Mouse (Mus musculus) urinary bladder, postnatal 36 days (tissue): ENCODE data around the gene H2-Ke6.

Source experiments
- DNase-seq, 2 experiments: peaks; one replicate each; pipeline ENCODE4 v3.0.0; 2022; ENCODE audit warnings: low spot score in 2 of 2, mixed read lengths in 1 of 2

Gene H2-Ke6

DNA sequence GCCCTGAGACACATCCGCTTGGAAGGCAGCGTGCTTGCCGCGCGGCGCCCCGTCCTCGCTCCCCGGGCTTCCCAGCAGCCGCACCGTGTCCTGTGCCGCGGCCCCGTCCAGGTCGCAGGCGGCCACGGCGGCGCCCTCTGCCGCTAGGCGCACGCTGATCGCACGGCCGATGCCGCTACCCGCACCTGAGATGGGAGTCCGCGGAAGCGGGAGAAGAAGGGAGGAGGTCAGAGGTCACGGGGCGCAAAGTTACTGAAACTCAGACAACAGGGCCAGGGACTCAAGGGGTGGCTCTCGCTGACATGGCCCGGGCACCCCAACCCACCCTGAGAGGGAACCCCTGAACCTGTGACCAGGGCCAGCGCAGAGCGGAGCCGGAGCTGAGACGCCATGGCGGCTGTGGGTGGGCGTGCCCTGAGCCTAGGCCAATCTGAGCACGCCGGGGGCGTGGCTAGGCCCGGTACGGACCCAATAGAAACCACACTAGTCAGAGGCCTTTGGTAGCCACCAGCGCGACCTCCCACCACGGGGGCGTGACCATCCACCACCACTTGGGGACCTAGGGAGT, at the start of gene H2-Ke6:
Gene H2-Ke6, minus strand, starts transcription at position 405 of the 568 bp plus-strand sequence.
- peak; percentile 88 to 93 for DNase-seq

- peak; percentile 35 to 63 for DNase-seq
Observed at GRCm38 (mm10) chr17:34077549-34077948, 49.7 kb upstream of the H2-Ke6 start.

GRCm38 (mm10) chr17:34075271-34075670, 47.4 kb upstream of the H2-Ke6 start:
- peak; percentile 50 to 62 for DNase-seq

- DNase-seq: no peak
Observed at GRCm38 (mm10) chr17:34072091-34072490, 44.2 kb upstream of the H2-Ke6 start.

DNA sequence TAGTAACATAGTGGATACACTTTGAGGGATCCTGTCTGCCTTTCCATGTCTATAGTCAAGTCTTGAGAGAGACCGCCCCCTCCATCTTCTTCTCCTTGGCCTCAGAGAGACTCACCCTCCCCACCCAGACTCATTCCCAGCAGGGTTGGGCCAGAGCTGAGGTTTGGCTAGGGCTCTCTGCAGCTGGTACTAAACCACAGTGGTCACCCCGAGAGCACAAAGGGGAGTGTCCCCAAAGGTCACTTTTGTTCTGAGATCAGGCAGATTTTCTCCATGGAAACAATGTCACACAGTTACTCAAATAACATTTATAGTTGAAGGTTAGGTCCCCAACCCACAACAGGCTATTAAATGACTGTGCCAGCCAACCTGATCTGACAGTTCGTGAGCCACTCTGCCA, 41.0 kb upstream of the H2-Ke6 start:
- no peak for DNase-seq

- no peak for DNase-seq
Observed at GRCm38 (mm10) chr17:34057224-34057623, 29.4 kb upstream of the H2-Ke6 start.

GRCm38 (mm10) chr17:34047404-34048050, 19.7 kb upstream of the H2-Ke6 start:
- no peak for DNase-seq

GRCm38 (mm10) chr17:34045941-34046340, 18.1 kb upstream of the H2-Ke6 start:
- DNase-seq: no peak

DNA sequence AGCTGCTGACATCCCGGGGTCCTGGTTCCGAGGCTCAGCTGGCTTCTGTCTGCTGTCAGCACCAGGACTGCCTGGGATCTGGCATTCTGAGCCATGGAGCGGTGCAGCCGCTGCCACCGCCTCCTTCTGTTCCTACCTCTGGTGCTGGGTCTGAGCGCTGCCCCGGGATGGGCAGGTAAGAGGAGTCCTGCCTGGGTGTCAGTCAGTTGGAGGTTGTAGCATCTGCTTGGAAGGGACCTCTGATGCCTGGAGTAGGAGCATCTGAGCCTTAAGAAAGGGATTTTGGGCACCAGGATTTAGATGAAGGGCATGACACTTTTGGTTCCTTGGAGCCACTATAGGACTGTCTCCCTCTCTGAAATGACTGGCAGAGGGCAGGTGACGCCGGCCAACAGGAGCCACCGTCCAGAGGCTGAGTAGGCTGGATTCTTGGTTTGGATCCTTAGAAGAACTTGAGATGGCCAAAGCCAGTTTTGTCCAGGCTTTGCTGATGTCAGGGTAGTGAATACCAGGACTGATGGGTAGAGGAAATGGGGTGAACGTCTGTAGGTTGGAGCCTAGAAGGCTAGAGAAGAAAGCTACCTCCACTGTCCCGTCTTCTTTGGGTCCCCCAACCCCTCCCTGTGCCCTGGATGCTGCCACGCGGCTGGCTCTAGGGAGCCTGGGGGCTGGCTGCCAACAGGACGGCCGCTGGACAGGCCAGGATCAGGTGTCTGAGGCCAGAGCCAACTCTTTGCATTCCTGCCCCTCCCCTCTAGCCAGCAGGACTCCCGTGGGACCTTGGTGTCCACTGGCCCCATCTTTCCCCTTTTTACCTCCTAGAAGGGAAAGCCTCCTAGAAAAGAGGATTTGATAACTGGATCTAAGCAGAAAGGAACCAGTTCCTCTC, 11.9 kb upstream of the H2-Ke6 start:
- DNase-seq: no peak

GRCm38 (mm10) chr17:34038878-34039561, 11.2 kb upstream of the H2-Ke6 start, which contains the start of gene Col11a2:
Gene Col11a2, plus strand, starts transcription at chr17:34039437.
- no peak for DNase-seq

- no peak for DNase-seq
Observed at GRCm38 (mm10) chr17:34038440-34038839, 10.6 kb upstream of the H2-Ke6 start.

DNA sequence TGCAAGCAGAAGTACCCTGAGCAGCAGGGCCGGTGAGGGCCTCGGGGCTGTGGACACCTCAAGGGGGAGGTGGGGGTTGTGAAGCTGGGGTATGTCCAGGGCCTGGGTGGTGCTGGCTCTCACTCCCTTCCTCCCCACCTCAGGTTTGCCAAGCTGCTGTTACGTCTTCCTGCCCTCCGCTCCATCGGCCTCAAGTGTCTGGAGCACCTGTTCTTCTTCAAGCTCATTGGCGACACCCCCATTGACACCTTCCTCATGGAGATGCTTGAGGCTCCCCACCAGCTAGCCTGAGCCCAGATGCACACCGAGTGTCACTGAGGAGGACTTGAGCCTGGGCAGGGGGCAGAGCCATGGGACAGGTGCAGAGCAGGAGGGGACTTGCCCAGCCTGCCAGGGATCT, 9.4 kb upstream of the H2-Ke6 start:
- no peak for DNase-seq

GRCm38 (mm10) chr17:34036647-34037046, 8.8 kb upstream of the H2-Ke6 start:
- DNase-seq: no peak

GRCm38 (mm10) chr17:34035517-34035916, 7.7 kb upstream of the H2-Ke6 start:
- no peak for DNase-seq

DNA sequence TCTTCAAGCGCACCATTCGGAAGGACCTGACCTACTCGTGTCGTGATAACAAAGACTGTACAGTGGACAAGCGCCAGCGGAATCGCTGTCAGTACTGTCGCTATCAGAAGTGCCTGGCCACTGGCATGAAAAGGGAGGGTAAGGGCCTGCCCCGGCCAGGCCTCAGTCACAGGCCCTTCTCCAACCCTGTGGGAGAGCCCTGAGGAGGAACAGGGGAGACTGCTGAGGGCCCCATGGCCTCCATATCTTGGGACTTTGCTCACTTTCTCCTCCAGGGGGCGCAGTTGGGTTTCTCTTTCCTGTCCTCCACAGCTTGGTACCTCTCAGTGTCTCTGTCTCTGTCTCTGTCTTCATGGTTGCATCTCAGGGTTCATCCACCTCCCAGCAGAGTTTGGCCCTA, 6.2 kb upstream of the H2-Ke6 start:
- DNase-seq: peak in 1 of 2 experiments; percentile 48

DNA sequence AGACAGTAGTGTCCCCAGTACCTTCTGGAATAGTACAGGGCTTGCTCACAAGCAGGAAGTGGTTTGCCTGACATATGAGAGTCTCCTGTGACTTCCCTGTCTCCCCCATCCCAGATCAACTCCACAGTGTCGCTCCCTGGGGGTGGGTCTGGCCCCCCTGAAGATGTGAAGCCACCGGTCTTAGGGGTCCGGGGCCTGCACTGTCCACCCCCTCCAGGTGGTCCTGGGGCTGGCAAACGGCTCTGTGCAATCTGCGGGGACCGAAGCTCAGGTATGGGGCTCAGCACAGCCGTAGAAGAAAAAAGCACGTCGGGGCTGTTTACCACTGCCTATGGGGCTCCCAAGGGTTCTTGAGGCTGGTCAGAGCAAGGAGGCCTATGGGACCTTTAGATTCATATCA, 5.6 kb upstream of the H2-Ke6 start:
- DNase-seq: no peak

- no peak for DNase-seq
Observed at GRCm38 (mm10) chr17:34032806-34033205, 4.9 kb upstream of the H2-Ke6 start.

DNA sequence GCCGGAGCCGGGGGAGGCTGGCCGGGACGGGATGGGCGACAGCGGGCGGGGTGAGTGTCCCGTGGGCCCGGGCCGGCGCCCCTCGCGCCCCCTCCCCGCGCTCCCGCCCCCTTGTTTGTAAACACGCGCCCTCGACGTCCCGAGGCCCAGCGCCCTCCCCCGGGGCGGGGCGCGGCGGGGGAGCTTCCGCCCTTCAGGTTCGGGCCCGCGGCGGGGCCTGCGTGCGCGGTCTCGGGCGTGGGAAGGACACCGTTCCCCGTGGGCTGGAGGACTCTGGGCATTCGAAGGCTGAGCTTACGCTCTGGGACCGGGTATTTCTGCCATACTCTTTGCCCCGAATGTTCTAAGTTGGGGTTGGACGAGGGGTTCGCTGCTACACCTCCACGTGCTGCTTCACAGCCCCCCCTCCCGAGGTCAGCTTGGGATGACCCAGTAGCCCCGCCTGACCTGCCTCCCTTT, 4.3 kb upstream of the H2-Ke6 start:
- DNase-seq: peak; percentile 60 to 75

DNA sequence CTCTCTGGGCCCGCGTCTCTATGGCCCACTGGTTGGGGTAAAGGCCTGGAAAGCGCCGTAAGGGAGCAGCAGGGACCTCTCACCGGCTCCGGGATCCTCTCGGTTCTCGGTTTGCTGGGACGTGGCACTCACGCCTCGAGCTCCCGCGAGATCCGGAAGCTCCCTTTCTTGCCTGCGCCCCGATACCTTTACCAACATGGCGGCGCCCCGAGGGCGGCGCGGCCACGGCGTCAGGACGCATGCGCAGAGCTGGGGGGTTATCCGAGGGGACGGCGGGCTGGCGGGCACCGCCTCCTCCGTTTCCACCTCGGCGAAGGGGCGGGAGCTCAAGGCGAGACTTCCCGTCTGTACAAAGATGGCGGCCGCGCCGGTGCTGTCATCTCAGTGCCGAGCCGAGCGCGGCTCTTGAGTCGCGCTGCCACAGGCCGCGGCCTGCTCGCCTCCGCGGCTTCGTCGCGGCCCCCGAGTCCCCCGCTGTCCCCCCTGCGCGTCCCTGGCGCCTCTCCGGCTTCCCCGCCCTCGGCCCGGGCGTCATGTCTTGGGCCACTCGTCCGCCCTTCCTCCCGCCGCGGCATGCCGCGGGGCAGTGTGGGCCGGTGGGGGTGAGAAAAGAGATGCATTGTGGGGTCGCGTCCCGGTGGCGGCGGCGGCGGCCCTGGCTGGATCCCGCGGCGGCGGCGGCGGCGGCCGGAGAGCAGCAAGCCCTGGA, 3.8 kb upstream of the H2-Ke6 start, which contains the start of the genes Slc39a7 and Rxrb:
Gene Slc39a7, minus strand, starts transcription at position 218 of the 709 bp plus-strand sequence.
Gene Rxrb, plus strand, starts transcription at position 348 of the 709 bp plus-strand sequence.
- DNase-seq: peak; percentile 98 to 99

DNA sequence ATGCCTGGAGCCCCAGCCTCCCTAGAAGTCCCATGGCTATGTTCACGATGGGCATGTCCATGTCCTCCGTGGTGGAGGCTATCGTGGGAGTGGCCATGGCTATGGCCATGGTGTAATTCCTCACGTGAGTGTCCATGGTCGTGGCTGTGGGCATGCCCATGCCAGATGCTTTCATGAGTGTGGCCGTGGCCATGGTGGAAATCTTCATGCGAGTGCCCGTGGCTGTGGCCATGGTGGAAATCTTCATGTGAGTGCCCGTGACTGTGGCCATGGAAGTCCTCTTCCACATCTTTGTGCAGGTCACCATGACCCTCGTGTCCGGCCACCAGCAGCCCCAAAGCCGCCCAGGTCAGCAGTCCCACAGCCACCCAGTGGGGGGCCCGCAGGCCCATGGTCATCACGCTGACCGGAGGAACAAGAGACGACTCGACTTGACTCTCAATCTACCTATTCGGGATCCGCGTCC, 3.0 kb upstream of the H2-Ke6 start:
- no peak for DNase-seq
